Mouse (Mus musculus): ENCODE measurements around the gene Taok1. TPM values are rescaled to one million over a fixed set of nuclear protein-coding genes. Genes with fewer than 3 reads are reported as not detected.
"Not testable (repeated sequence)": the region's sequence is repeated elsewhere in the genome, so short reads cannot be mapped to it uniquely, and the experiment has no call there.

The Taok1 gene
- total RNA-seq (2014; rRNA removed) (74.2 and 87.4 TPM in 2 replicates), polyA plus RNA-seq (2015; fragmentation: Nextera tagmentation; extraction: Ambion mirVana) (20.4 and 30.8 TPM in 2 replicates)

DNA sequence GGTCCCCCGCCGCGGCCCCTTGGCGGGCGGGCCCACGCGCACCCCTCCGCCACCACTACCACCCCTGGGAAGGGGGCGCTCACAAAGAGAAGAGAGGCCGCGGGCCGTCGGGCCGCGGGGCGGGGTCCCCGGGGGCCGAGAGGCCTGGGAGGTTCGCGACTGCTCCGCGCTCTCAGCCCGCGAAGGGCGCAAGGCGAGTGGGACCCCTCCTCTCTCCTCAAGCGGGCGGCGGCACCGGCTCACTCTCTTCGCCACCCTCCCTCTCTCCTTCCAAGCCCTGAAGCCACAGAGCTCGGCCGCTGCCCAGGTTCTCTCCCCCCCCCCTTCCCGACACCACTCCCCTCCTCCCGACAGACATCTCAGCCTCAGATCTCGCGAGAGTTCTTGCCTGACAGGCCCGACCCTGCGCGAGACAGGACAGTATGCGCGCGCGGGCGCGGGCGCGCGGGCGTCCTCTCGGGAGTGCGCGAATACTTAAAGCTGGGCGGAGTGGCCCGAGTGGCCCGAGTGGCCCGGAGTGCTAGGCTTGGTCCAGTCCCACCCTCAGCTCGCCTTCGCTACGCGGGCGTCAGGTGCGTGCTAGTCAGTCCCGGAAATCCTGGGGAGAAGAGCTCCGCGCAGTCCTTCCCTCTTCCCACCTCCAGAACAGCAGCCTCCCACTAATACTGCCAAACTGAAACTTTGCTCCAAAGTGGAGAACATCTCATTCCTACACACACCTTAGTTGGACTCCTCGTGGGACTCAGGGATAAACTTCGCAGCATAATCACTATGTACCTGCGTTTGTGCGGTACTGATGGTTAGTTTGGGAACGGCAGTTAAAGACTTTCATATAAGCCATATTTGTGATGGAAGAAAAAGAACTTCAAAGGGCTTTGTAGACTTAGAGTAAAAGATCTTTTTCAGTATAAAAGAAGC is at the start of gene Taok1:
Gene Taok1 (minus strand): TSS at position 278 of the 918 bp plus-strand sequence.
- peak within 1 kb of the TSS; percentile 99 for H3K4me3 ChIP-seq (ENCODE audit: low read depth, low read length)
- no peaks in the 10 kb centered on the region for H3K27me3 ChIP-seq (ENCODE audit: insufficient read depth, low read length)
- 5% methylated on average over 53 of the region's 71 CpGs for WGBS
- H3K4me1 ChIP-seq (ENCODE audit: insufficient read depth): peaks cover 7% of the 10 kb centered on the region
- no peaks in the 10 kb centered on the region; the same call in 1 of the 2 replicates for H3K36me3 ChIP-seq (ENCODE audit: insufficient read depth)
- peak within 1 kb of the TSS; percentile 95 for H3K27ac ChIP-seq (ENCODE audit: low read depth, low read length)
- peak within 1 kb of the TSS; percentile 65 for H3K4me2 ChIP-seq (ENCODE audit: low read depth)
- H3K9ac ChIP-seq: peak within 1 kb of the TSS; percentile 98
- no peak for TF ChIP-seq CTCF (IDR thresholded peaks at IDR 0.05; ENCODE audit: low read depth)
- ATAC-seq (peak; percentile 97), DNase-seq (peak; percentile 96)
- no peaks in the 10 kb centered on the region for H3K9me3 ChIP-seq (ENCODE audit: low read length)

DNA sequence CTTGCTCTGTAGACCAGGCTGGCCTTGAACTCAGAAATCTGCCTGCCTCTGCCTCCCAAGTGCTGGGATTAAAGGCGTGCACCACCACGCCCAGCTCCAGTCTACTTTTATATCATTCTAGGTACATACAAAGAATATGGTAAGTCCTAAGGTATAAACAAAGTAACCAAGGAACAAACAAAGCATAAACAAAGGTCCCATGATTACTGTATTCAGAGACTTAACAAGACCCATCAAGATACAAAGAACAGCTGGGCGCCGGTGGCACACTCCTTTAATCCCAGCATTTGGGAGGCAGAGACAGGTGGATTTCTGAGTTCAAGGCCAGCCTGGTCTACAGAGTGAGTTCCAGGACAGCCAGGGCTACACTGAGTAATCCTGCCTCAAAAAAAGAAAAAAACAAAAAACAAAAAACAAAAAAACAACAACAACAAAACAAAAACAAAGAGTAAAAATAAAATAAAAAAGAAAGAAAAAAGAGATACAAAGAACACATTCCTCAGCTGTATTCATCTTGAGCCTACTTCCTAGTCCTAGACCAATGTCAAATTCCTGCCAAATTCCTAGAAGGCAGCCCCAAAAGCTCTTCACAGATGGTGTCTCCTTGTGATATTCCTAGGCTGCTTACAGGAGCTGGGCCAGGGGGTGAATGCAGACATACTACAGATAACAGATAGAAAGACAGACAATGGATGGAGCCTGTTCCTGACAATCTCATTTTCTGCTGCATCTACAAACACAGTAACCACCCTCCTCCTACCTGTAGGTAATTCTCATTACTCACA is 46.0 kb upstream of the Taok1 start:
- not testable (repeated sequence) for H3K27me3 ChIP-seq (ENCODE audit: insufficient read depth, low read length); H3K9ac ChIP-seq; H3K4me3 ChIP-seq (ENCODE audit: low read depth, low read length); ATAC-seq; H3K27ac ChIP-seq (ENCODE audit: low read depth, low read length); H3K4me1 ChIP-seq (ENCODE audit: insufficient read depth); H3K4me2 ChIP-seq (ENCODE audit: low read depth); DNase-seq; H3K9me3 ChIP-seq (ENCODE audit: low read length); H3K36me3 ChIP-seq (ENCODE audit: insufficient read depth)
- WGBS: 94% methylated on average over 4 of the region's 4 CpGs

DNA sequence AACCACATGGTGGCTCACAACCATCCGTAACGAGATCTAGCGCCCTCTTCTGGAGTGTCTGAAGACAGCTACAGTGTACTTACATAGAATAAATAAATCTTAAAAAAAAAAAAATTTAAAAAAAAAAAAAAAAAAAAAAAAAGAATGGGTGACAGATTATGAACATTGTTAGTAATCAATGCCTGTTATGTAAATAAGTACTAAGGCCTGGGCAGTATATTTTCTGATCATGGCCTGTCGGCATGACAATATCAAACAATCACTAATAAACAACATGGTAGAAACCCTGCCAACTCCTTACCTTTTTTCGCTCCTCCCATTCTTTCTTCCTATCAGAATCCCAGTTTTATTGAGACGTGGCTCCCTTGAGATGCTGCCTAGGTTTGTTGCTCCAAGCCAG is 44.9 kb upstream of the Taok1 start:
- Histone ChIP-seq H3K27me3 (ENCODE audit: insufficient read depth, low read length) (no peaks in the 10 kb centered on the region), H3K9me3 (ENCODE audit: low read length) (no peaks in the 10 kb centered on the region), H3K4me1 (ENCODE audit: insufficient read depth) (no peaks in the 10 kb centered on the region), H3K27ac (ENCODE audit: low read depth, low read length) (no peak overlapping the region), H3K4me2 (ENCODE audit: low read depth) (no peak overlapping the region), H3K4me3 (ENCODE audit: low read depth, low read length) (no peak overlapping the region), H3K36me3 (ENCODE audit: insufficient read depth) (no peaks in the 10 kb centered on the region), H3K9ac (no peak overlapping the region)
- 59% methylated on average over 6 of the region's 6 CpGs for WGBS
- no peak for TF ChIP-seq CTCF (IDR thresholded peaks at IDR 0.05; ENCODE audit: low read depth)
- DNase-seq (no peak), ATAC-seq (no peak)

DNA sequence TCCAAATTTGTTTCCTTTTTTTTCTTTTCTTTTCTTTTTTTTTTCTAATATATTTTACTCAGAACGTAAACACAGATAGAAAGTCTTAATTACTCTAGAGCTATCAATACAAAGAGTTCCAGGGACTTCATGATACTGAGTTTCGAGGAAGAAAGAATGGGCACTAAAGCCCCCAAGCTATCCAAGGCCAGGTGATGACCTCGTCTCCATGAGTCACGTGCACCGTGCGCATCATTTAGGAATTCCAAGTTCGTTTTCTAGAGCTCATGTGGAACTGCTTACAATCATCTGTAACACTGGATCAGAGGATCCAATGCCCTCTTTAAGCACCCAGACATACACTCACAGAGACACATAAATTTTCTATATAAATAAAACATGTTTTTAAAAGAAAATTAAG is 41.3 kb upstream of the Taok1 start:
- no peak overlapping the region for H3K9ac ChIP-seq
- WGBS: 68% methylated on average over 7 of the region's 7 CpGs
- H3K4me2 ChIP-seq (ENCODE audit: low read depth): no peak overlapping the region
- ATAC-seq: no peak
- H3K4me3 ChIP-seq (ENCODE audit: low read depth, low read length): no peak overlapping the region
- no peaks in the 10 kb centered on the region for H3K36me3 ChIP-seq (ENCODE audit: insufficient read depth)
- no peak for DNase-seq
- H3K4me1 ChIP-seq (ENCODE audit: insufficient read depth): no peaks in the 10 kb centered on the region
- no peak for TF ChIP-seq CTCF (IDR thresholded peaks at IDR 0.05; ENCODE audit: low read depth)
- no peaks in the 10 kb centered on the region for H3K9me3 ChIP-seq (ENCODE audit: low read length)
- H3K27ac ChIP-seq (ENCODE audit: low read depth, low read length): no peak overlapping the region
- no peaks in the 10 kb centered on the region for H3K27me3 ChIP-seq (ENCODE audit: insufficient read depth, low read length)

DNA sequence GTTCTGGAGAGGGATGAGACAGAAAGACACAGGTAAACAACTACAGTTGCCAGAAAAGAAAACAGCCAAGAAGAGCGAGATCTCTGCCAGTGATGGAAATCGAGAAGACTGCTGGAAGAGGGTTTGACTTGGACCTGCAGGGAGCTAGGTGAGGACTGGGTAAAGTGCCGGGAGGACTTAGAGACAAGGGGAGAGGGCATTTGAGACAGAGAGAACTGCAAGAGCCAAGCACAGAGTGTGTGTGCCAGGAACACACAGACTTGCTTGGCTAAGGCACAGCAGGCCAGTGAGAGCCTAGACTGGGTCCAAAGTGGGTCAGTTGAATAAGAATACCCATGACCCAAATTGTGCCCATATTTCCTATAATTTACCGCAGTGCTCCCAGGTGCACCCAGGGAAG is 37.9 kb upstream of the Taok1 start:
- Histone ChIP-seq H3K27me3 (ENCODE audit: insufficient read depth, low read length) (no peaks in the 10 kb centered on the region), H3K36me3 (ENCODE audit: insufficient read depth) (no peaks in the 10 kb centered on the region), H3K4me1 (ENCODE audit: insufficient read depth) (no peaks in the 10 kb centered on the region), H3K9ac (no peak overlapping the region), H3K9me3 (ENCODE audit: low read length) (no peaks in the 10 kb centered on the region), H3K4me3 (ENCODE audit: low read depth, low read length) (no peak overlapping the region), H3K4me2 (ENCODE audit: low read depth) (no peak overlapping the region), H3K27ac (ENCODE audit: low read depth, low read length) (no peak overlapping the region)
- no peak for ATAC-seq
- DNase-seq: no peak
- 83% methylated on average over 4 of the region's 4 CpGs for whole genome bisulfite sequencing
- TF ChIP-seq CTCF (IDR thresholded peaks at IDR 0.05; ENCODE audit: low read depth): no peak

DNA sequence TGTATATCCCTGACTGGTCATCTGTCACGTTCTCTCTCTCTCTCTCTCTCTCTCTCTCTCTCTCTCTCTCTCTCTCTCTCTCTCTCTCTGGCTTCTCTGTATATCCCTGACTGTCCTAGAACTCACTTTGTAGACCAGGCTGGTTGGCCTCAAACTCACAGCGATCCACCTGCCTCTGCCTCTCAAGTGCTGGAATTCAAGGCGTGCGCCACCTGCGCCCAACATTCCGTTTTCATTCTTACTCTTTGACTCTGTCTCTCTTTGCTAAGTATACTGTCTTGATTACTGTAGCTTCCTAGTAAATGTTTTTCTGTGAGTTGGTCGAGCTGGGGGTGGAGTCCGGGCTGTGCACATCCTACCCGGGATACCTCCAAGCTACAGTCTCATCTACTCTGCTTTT is 33.8 kb upstream of the Taok1 start:
- Histone ChIP-seq H3K4me1 (ENCODE audit: insufficient read depth) (no peaks in the 10 kb centered on the region), H3K4me2 (ENCODE audit: low read depth) (no peak overlapping the region), H3K4me3 (ENCODE audit: low read depth, low read length) (no peak overlapping the region), H3K9me3 (ENCODE audit: low read length) (no peaks in the 10 kb centered on the region), H3K27ac (ENCODE audit: low read depth, low read length) (no peak overlapping the region), H3K9ac (no peak overlapping the region), H3K27me3 (ENCODE audit: insufficient read depth, low read length) (no peaks in the 10 kb centered on the region), H3K36me3 (ENCODE audit: insufficient read depth) (no peaks in the 10 kb centered on the region)
- DNase-seq (no peak), ATAC-seq (no peak)
- no peak for TF ChIP-seq CTCF (IDR thresholded peaks at IDR 0.05; ENCODE audit: low read depth)
- WGBS: 88% methylated on average over 9 of the region's 9 CpGs

Data from forebrain, postnatal 0 days (tissue).